Mouse (Mus musculus): ENCODE results near the gene Hspa12a.
A peak's percentile ranks its signal among the peaks of the same experiment; 100 is the strongest.

Gene Hspa12a

GRCm38 (mm10) chr19:58860255-58861173 is 82.9 kb downstream of the Hspa12a start:
- DNase-seq (ENCODE audit: low read depth, low spot score): peak; percentile 78

GRCm38 (mm10) chr19:58859831-58860254 is 83.6 kb downstream of the Hspa12a start:
- no peak for DNase-seq (ENCODE audit: low read depth, low spot score)

DNA sequence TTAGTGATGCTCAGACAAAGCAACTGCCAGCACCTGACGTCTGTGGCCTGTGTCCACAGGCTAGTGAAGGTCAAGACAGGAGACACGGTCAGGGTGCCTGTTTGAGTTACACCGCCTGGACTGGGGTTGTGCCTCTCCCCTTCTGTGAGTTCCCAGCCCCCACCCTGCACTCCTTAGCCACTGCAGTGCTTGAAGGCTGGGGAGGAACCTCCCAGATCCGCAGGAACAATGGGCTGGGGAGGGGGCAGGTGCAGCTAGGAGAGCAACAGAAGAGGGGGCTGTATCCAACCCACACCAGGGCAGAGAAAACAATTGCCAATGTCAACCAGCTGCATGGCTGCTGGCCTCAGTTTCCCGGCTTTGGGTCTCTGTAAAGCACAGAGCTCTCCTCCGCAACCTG is 84.1 kb downstream of the Hspa12a start:
- no peak for DNase-seq (ENCODE audit: low read depth, low spot score)

DNA sequence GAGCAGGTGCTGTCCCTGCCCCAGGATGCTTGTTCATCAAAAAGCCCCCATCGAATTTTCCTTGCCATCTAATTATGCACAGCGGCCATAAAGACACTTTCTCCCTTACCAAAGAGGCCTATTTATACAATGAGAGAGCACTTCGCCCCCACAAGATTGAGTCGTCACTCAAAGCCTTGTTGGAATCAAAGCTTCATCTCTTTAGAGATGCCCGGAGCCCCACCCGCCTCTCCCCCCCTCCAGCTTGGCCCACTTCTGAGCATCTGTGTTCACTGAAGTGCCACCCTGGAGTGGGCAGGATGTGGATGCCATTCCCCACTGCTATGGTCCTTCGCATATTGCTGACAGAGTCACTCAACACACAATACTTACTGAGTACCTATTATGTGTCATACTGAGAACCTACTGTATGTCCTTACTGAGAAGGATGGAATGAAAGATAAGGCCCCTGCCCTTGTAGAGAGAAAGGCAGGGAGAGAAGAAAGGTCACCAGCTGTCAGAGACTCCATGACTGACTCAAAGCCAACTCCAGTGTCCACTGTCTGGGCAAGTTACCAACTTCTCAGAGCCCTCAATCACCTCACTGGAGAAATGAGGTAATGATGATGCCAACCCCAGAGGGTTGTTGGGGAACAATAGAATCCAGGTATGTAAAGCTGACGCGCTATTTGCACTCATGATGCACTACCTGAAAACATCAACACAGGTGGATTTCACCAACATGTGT is 87.2 kb downstream of the Hspa12a start:
- DNase-seq (ENCODE audit: low read depth, low spot score): no peak

DNA sequence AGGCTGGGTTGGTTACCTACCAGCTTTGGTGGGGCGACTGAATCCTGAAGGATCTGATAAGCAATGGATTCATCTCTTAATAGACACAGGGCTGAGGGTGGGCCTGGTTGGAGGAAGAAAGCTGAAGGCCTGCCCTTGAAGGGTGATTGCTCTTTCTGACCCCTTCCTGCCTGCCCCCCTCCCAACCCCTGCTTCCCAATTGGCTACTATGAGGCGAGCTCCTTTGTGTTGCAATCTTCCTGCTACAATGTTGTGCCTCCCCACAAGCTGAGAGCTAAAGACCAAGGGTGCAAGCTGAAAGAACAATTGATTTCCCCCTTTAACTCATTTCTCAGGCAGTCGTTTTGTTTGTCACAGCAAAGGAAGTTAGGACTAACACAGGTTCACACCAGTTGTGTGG is 88.6 kb downstream of the Hspa12a start:
- no peak for DNase-seq (ENCODE audit: low read depth, low spot score)

DNA sequence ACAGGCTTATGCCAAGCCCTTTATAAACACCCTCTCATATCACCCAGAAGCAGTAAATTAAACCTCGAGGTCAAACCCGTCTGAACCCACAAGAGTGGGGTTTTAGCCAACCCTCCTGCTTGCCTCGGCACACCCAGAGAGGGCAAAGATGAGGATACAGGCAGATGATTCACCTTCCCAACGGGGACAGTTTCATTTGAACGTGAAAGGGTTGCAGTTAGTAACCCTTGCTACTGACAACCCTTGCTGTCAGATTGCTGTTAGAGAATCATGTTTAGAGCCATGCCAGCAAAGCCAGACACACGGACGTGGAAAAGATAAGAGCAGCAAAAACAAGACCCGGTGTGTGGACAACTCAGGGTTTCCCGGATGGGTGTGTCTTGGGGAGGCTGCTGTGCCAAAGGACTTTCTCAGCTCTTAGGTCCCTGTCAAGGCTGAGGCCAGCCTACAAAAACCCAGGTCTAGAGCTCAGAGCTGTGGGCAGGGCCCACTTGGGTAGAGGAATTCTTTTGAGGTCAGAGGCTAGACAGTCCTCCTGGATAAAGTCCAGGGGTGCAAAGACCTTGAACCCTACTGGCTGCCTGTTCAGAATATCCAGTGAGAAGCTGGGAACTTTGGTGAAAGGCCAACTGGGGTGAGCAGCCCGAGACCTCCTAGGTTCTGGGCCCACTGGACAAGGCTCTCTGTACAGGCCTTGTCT is 90.3 kb downstream of the Hspa12a start:
- no peak for DNase-seq (ENCODE audit: low read depth, low spot score)

DNA sequence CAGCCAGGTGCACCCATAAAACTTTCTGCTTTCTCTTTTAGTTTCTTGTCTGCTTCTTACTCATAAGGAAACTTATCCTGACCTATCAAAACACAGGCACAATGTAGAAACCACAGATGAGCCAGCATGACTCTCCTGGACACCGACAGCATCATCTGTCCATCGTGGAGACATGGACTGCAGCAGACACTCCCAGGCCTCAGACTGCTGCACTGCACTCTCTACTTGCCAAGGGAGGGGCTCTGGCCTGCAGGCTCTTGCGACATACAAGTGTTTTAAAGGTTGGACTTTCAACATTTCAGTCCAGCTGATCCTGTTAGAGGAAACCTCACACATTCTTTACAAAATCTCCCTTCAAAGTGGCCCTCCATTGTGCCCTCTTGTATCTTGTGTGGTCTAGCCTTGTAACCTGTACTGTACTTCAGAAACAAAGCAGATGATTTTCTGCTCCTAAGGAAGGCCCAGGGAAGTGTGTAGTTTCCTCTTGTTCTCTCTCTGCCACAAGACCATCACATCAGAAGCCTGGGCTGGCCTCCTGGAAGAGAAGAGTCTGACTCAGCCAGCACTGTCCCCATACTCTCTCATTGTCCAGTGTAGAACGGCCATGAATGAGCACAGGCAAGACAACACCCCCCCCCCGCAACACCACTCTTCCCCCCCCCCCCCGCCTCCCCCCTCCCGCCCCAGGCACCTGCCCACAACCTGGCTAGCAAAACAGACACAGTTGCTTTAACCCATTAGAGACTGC is 92.6 kb downstream of the Hspa12a start:
- no peak for DNase-seq (ENCODE audit: low read depth, low spot score)

DNA sequence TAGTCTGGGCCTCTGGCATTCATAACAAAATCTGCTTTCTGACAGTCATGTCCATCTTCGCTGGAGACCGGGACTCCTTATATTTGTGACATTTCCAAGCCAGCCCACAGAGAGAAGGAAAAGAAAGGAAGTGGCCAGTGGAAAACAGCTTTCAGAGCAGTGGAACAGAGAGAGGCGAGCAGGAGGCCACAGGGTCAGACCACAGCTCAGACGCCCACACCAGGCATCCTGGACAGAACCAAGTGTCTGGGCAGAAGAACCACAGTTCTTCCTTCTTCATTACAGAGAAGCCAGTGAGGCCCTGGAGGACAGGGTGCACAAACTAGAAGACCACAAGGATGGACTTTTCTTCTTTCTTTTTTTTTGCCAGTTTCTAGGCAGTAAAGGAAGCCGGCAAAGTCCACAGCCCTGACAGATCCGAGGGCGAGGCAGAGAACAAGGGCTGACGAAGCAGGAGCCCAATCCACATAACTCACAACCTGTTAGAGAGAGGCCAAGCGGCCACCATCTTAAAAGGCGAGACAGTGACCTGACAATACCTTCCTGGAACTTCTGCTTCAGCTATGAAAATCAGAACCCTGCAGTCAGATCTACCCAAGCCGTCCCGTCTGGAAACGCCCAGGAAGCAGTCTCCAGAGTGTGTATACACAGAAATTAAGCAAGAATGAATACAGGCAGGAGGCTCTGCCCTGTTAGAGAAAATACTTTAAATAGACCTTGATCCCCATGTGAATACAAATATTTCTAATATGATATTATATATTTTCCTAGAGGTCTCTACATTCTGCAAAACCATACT is 93.9 kb downstream of the Hspa12a start:
- DNase-seq (ENCODE audit: low read depth, low spot score): no peak

- no peak for DNase-seq (ENCODE audit: low read depth, low spot score)
These were observed 99.8 kb downstream of the Hspa12a start for GRCm38 (mm10) chr19:58843606-58844005.

- no peak for DNase-seq (ENCODE audit: low read depth, low spot score)
These were observed 102.7 kb downstream of the Hspa12a start for GRCm38 (mm10) chr19:58840721-58841271.

GRCm38 (mm10) chr19:58839806-58840205 is 103.6 kb downstream of the Hspa12a start:
- no peak for DNase-seq (ENCODE audit: low read depth, low spot score)

DNA sequence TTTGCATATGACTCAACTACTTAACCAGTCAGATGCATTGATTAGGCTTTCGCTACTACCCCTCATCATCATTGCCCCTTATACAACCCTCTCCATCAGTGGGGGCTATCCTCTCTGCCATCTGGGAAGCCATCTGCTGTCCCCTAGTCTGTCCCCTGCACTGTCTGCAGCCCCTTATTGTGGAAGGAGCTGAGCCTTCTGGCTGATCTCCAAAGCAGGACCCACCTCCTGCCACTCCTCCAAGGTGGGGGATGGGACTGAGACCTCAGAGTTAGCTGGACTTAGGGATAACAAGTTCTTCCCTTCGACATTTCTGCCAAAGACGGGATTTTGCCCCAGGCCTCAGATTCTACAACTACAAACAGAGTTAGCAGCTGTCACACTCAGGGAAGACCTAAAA is 104.1 kb downstream of the Hspa12a start:
- DNase-seq (ENCODE audit: low read depth, low spot score): no peak

- DNase-seq (ENCODE audit: low read depth, low spot score): no peak
These were observed 104.7 kb downstream of the Hspa12a start for GRCm38 (mm10) chr19:58838706-58839105.

GRCm38 (mm10) chr19:58833639-58834180 is 109.7 kb downstream of the Hspa12a start:
- no peak for DNase-seq (ENCODE audit: low read depth, low spot score)

DNA sequence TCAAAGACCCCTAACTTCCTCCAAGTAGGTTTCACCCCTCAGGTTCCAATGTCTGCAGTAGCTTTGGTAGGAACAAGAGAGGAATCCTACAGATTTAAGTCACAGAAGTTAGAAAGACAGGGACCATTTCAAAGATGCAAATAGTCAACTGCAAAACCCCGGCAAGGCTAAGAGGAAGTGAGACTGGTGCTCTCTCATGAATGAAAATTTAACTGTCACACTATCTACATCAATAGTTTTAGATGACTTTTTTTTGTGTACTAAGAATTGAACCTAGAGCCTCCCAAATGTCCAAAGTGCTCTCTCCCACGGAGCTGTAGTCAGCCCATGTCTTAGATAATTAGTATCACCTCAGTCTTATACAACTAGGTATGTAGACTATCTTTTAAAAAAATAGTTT is 110.5 kb downstream of the Hspa12a start:
- DNase-seq (ENCODE audit: low read depth, low spot score): no peak

DNA sequence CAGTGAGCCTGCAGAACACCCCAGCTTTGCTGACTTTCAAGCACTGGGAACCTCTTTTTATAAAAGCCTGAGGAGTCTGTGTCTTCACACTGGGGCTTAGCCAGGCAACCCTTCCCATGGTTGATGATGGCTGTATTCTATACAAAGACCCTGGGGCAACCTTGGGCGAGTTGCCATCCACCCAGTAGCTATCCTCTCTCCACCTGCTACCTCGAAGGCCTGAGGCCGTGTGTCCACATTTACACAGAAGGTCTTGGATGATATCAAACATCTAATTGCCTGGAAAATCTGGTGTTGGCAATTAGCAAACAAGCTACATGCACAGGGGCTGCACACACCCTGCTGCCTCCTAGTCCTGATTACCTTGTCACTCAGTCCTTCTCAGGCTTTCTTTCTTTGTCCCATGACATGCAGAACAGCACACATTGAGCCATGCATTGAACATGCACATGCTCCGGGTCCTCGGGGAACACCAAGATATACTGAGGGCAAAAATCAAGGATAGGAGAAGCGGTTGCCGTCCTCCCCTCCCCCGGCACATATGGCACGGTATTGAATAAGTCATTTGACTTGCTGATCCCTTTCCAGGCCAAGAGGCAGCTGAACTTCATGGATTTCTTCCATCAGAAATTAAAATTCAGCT is 112.1 kb downstream of the Hspa12a start:
- no peak for DNase-seq (ENCODE audit: low read depth, low spot score)

DNA sequence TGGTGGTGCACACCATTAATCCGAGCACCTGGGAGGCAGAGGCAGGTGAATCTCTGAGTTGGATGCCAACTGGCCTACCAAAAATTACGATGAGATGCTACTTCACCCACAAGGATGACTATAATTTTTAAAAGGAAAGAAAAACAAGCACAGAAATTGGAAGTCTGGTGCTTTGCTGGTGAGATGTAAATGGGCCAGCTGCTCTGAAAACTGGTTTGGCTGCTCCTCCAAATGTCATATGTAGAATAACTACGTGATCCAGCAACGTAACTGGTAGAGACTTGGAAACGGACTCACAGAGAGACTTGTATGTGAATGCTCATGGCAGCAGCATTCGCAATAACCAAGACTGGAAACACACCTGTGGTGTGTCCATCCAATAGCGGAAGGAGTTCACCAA is 113.3 kb downstream of the Hspa12a start:
- no peak for DNase-seq (ENCODE audit: low read depth, low spot score)

DNA sequence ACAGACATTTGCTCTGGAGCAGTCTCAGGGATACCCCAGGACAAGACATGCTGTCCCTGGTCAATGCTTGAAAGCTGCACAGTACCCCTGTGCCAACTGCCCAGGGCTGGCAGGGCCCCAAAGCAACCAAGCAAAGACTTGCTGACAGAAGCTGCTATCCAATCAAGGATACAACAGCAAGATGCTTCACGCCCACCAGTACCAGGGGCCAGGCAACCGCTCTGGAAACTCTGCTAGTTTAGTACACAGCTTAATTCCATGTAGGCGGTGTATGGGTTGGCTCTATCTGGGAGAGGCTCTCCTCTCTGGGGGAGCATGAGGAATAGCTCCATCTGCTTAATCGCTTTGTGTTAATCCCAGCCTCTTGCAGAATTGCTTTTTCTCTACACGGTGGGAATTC is 113.9 kb downstream of the Hspa12a start:
- DNase-seq (ENCODE audit: low read depth, low spot score): no peak

DNA sequence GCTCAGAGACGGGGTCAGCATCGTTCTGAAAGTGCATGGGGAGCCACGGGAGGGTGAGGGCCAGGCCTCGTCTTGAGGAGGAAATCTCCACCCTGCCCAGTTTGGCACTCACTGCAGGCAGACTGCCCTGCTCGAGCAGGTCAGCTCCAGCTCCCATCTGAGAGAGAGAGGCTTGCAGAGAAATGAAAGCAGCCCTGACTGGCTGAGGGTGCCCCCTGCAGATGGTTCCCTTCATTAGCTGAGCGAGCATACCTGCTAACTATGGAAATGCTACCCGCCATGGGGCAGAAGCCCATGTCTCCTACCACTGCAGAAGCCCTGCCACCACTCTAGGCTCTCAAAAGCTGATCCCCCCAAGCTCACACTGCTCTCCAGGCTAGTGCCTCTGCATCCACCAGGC is 115.8 kb downstream of the Hspa12a start:
- no peak for DNase-seq (ENCODE audit: low read depth, low spot score)

GRCm38 (mm10) chr19:58824316-58824715 is 119.1 kb downstream of the Hspa12a start:
- DNase-seq (ENCODE audit: low read depth, low spot score): no peak
